Comparison of ENCODE assay signal across 8 mouse cellular contexts in genomic region chr9:41228425-41229224, GRCm38 (mm10).
A peak's percentile ranks its signal among the peaks of the same experiment; 100 is the strongest.
DNase-seq lines count a peak whose midpoint lies in the region; ATAC-seq and TF ChIP-seq lines count a peak whose summit lies in the region.

No protein-coding gene starts in this region.

- intact Hi-C loops in heart, postnatal 36 days (cut with DNase I), result loop anchor here (1.0 to 10.0 kb wide), 7 partner anchors 98 to 1016 kb away; no protein-coding TSS in a partner anchor

- peak overlapping the region; percentile 89 for H3K27ac ChIP-seq in forebrain, embryonic 15.5 days (replicated peaks)
- H3K27ac ChIP-seq in layer of hippocampus, adult 2 months, result peak overlapping the region; percentile 81
- H3K27ac ChIP-seq in lung, embryonic 14.5 days (ENCODE audit: low read depth), result peak overlapping the region; percentile 62
- H3K27ac ChIP-seq in olfactory bulb, adult 2 months (ENCODE audit: insufficient read depth, low read depth, low read length), result peak overlapping the region; percentile 14; the same call in 1 of the 2 replicates
- H3K27ac ChIP-seq in thymus, adult 2 months (ENCODE audit: control insufficient read depth, insufficient read depth, low read length), result no peak overlapping the region

- H3K36me3 ChIP-seq in E14TG2a.4 (ENCODE audit: insufficient read depth, low read length), result no peaks in the 10 kb centered on the region
- no peaks in the 10 kb centered on the region for H3K36me3 ChIP-seq in forebrain, embryonic 15.5 days
- H3K36me3 ChIP-seq in lung, embryonic 14.5 days (ENCODE audit: insufficient read depth), result no peaks in the 10 kb centered on the region
- H3K36me3 ChIP-seq in thymus, adult 2 months (ENCODE audit: control insufficient read depth, insufficient read depth, low read length), result no peaks in the 10 kb centered on the region

- H3K9me3 ChIP-seq in E14TG2a.4 (ENCODE audit: low read length), result peaks cover 10% of the 10 kb centered on the region
- no peaks in the 10 kb centered on the region for H3K9me3 ChIP-seq in forebrain, embryonic 15.5 days
- no peaks in the 10 kb centered on the region for H3K9me3 ChIP-seq in lung, embryonic 14.5 days (ENCODE audit: low read depth, low read length)

- ATAC-seq in forebrain, embryonic 15.5 days (replicated peaks), result peak; percentile 95
- peak; percentile 93 for ATAC-seq in lung, embryonic 14.5 days (ENCODE audit: insufficient read depth)

- peak; percentile 70 for TF ChIP-seq CTCF in E14TG2a.4 (conservative IDR thresholded peaks at IDR 0.05; ENCODE audit: low read length)
- peak; percentile 93 for TF ChIP-seq CTCF in layer of hippocampus, adult 2 months (conservative IDR thresholded peaks at IDR 0.05)
- TF ChIP-seq CTCF in lung, embryonic 14.5 days (IDR thresholded peaks at IDR 0.05; ENCODE audit: low read depth), result peak; percentile 79
- TF ChIP-seq CTCF in olfactory bulb, adult 2 months (IDR thresholded peaks at IDR 0.05; ENCODE audit: insufficient read depth, low read depth, low read length), result 0 out of 2 replicates have a peak, but pooled peaks have one; percentile 19
- TF ChIP-seq CTCF in thymus, adult 2 months (IDR thresholded peaks at IDR 0.05; ENCODE audit: borderline replicate concordance, control insufficient read depth, extremely low read depth, insufficient read depth, low read length, poor library complexity), result no peak

- WGBS in forebrain, embryonic 15.5 days, result 5% methylated on average over 29 of the region's 29 CpGs
- 4% methylated on average over 29 of the region's 29 CpGs for WGBS in lung, embryonic 14.5 days
- 7% methylated on average over 29 of the region's 29 CpGs for WGBS in olfactory bulb, adult 2 months
- WGBS in thymus, adult 2 months, result 12% methylated on average over 29 of the region's 29 CpGs

- H3K4me2 ChIP-seq in forebrain, embryonic 15.5 days (replicated peaks), result peak overlapping the region; percentile 72
- peak overlapping the region; percentile 60 for H3K4me2 ChIP-seq in lung, embryonic 14.5 days

- H3K9ac ChIP-seq in forebrain, embryonic 15.5 days (replicated peaks), result peak overlapping the region; percentile 71
- H3K9ac ChIP-seq in lung, embryonic 14.5 days, result peak overlapping the region; percentile 51

- TF ChIP-seq POLR2A in olfactory bulb, adult 2 months (IDR thresholded peaks at IDR 0.05; ENCODE audit: insufficient read depth, low read depth, low read length), result no peak
- TF ChIP-seq POLR2A in thymus, adult 2 months (IDR thresholded peaks at IDR 0.05; ENCODE audit: control insufficient read depth, extremely low read depth, insufficient read depth, low read length, poor library complexity), result 0 out of 2 replicates have a peak, but pooled peaks have one; percentile 33

- DNase-seq in c-Kit-positive CD71-positive TER-119-positive erythroid progenitor cells, embryonic 14.5 days (ENCODE audit: low spot score), result peak; percentile 37
- DNase-seq in heart, postnatal 36 days, result peak; percentile 93 to 94
- DNase-seq in layer of hippocampus, adult 2 months (ENCODE audit: low spot score in 2 of 2), result peak; percentile 87 to 93
- peak; percentile 98 for DNase-seq in lung, embryonic 14.5 days
- peak; percentile 90 for DNase-seq in thymus, adult 2 months

- peak overlapping the region; percentile 68 for H3K4me3 ChIP-seq in E14TG2a.4 (replicated peaks; ENCODE audit: low read length)
- H3K4me3 ChIP-seq in forebrain, embryonic 15.5 days, result peak overlapping the region; percentile 43
- H3K4me3 ChIP-seq in layer of hippocampus, adult 2 months, result peak overlapping the region; percentile 60
- peak overlapping the region; percentile 30 for H3K4me3 ChIP-seq in lung, embryonic 14.5 days (ENCODE audit: low read depth, low read length)
- H3K4me3 ChIP-seq in olfactory bulb, adult 2 months (ENCODE audit: insufficient read depth, low read depth, low read length), result peak overlapping the region; percentile 48
- peak overlapping the region; percentile 92 for H3K4me3 ChIP-seq in thymus, adult 2 months (ENCODE audit: control insufficient read depth, insufficient read depth, low read length)

- peaks cover 11% of the 10 kb centered on the region for H3K27me3 ChIP-seq in E14TG2a.4 (ENCODE audit: insufficient read depth, low read length)
- no peaks in the 10 kb centered on the region for H3K27me3 ChIP-seq in forebrain, embryonic 15.5 days
- H3K27me3 ChIP-seq in lung, embryonic 14.5 days (ENCODE audit: insufficient read depth, low read length), result no peaks in the 10 kb centered on the region
- H3K27me3 ChIP-seq in thymus, adult 2 months (ENCODE audit: control insufficient read depth, insufficient read depth, low read length), result no peaks in the 10 kb centered on the region

- H3K4me1 ChIP-seq in E14TG2a.4 (replicated peaks; ENCODE audit: low read depth, low read length), result peaks cover 22% of the 10 kb centered on the region
- H3K4me1 ChIP-seq in forebrain, embryonic 15.5 days, result peaks cover 34% of the 10 kb centered on the region
- no peaks in the 10 kb centered on the region for H3K4me1 ChIP-seq in lung, embryonic 14.5 days (ENCODE audit: insufficient read depth)
- peaks cover 4% of the 10 kb centered on the region for H3K4me1 ChIP-seq in olfactory bulb, adult 2 months (ENCODE audit: control insufficient read depth, insufficient read depth, low read length)
- H3K4me1 ChIP-seq in thymus, adult 2 months (replicated peaks; ENCODE audit: control insufficient read depth, insufficient read depth, low read length), result peaks cover 4% of the 10 kb centered on the region

Comparison
In these comparisons a context has a peak if more than half of its experiments do, and no peak if none do; other contexts are left out.
1. H3K4me3 ChIP-seq: peak in every context shown above with its lines; median percentile 92 in thymus, adult 2 months; 68 in E14TG2a.4; 60 in layer of hippocampus, adult 2 months; 48 in olfactory bulb, adult 2 months; 43 in forebrain, embryonic 15.5 days; 30 in lung, embryonic 14.5 days.
2. DNase-seq: peak in every context shown above with its lines; median percentile 98 in lung, embryonic 14.5 days; 94 in heart, postnatal 36 days; 90 in layer of hippocampus, adult 2 months; 90 in thymus, adult 2 months; 37 in c-Kit-positive CD71-positive TER-119-positive erythroid progenitor cells, embryonic 14.5 days.